Mouse (Mus musculus): Measurements from ENCODE around the gene Slc23a2. TPM values are rescaled to one million over a fixed set of nuclear protein-coding genes. Genes with fewer than 3 reads are reported as not detected.

Slc23a2 gene
- polyA plus RNA-seq, 1 experiment from 2014 or later: 10.0 TPM

DNA sequence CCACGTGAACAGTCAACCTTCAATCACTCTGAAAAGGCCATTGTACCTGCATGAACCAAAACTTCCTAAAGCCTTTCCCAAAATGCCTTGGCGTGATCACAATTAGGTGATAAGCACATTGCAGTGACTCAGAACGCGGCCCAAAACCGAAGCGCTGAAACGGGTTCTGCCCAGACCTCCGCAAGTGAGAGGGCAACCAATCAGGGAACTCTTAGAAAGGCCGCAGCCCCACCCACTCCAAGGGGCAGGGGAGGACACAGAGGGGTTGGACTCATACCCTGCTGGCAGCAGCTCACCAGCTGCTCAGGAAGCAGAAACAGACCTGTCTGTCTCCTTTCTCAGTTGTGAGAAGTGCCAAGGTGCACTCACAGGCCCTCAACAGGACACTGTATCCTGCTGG is 13.6 kb downstream of the Slc23a2 start:
- ATAC-seq (ENCODE audit: insufficient read depth, low FRiP score, low read depth): peak; percentile 85; the same call in 1 of the 2 replicates
- peak overlapping the region; percentile 16; the same call in 1 of the 2 replicates for H3K4me3 ChIP-seq (replicated peaks)
- peaks cover 10% of the 10 kb centered on the region; the same call in 1 of the 2 replicates for H3K4me1 ChIP-seq
- H3K9ac ChIP-seq: no peak overlapping the region
- H3K36me3 ChIP-seq: no peaks in the 10 kb centered on the region
- WGBS: 12% methylated on average over 9 of the region's 9 CpGs
- H3K27me3 ChIP-seq (replicated peaks): no peaks in the 10 kb centered on the region
- no peaks in the 10 kb centered on the region for H3K9me3 ChIP-seq
- H3K27ac ChIP-seq: no peak overlapping the region
- peak overlapping the region; percentile 30 for H3K4me2 ChIP-seq

DNA sequence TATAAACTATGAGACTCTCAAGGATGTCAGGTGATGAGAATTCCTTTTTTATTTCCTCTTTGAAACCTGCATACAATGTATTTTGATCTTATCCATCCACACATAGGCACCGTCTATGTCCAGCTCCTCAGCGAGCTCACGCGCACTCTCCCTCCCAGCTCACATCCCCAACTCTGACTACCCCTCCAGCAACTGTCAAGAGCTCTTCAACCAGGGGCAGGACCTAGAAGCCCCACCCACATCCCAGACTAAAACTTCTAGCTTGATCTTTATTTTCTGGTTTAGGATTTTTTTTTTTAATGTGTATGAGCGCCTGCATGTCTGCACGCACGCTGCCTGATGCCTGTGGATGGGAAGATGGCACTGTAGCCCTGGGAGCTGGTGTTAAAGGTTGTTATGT is 14.9 kb downstream of the Slc23a2 start:
- WGBS: 91% methylated on average over 7 of the region's 7 CpGs
- H3K36me3 ChIP-seq: no peaks in the 10 kb centered on the region
- H3K4me1 ChIP-seq: peaks cover 10% of the 10 kb centered on the region; the same call in 1 of the 2 replicates
- H3K9ac ChIP-seq: no peak overlapping the region
- H3K4me2 ChIP-seq: no peak overlapping the region
- no peak for ATAC-seq (ENCODE audit: insufficient read depth, low FRiP score, low read depth)
- no peaks in the 10 kb centered on the region for H3K27me3 ChIP-seq (replicated peaks)
- H3K4me3 ChIP-seq (replicated peaks): no peak overlapping the region
- no peaks in the 10 kb centered on the region for H3K9me3 ChIP-seq
- no peak overlapping the region for H3K27ac ChIP-seq

DNA sequence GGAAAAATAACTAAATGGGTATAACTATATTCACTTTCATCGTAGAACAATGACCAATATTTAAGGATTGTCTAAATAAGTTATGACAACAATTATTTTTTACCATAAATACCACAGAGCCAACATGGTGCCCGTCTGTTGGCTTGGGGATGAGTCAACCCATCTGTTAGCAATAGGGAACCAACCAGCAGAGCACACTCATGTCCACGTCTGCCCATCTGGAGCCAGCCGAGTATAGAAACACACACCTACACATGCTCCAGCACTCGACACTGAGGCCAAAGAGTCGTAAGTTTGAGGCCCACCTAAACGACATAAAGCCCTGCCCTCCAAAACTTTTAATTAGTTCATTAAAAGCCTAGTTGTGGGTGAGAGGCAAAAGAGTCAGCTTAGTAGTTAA is 15.7 kb downstream of the Slc23a2 start:
- no peaks in the 10 kb centered on the region for H3K9me3 ChIP-seq
- H3K27me3 ChIP-seq (replicated peaks): no peaks in the 10 kb centered on the region
- peaks cover 9% of the 10 kb centered on the region; the same call in 1 of the 2 replicates for H3K4me1 ChIP-seq
- no peaks in the 10 kb centered on the region for H3K36me3 ChIP-seq
- no peak overlapping the region for H3K9ac ChIP-seq
- no peak overlapping the region for H3K4me2 ChIP-seq
- WGBS: 88% methylated on average over 7 of the region's 7 CpGs
- H3K27ac ChIP-seq: no peak overlapping the region
- no peak for ATAC-seq (ENCODE audit: insufficient read depth, low FRiP score, low read depth)
- no peak overlapping the region for H3K4me3 ChIP-seq (replicated peaks)

DNA sequence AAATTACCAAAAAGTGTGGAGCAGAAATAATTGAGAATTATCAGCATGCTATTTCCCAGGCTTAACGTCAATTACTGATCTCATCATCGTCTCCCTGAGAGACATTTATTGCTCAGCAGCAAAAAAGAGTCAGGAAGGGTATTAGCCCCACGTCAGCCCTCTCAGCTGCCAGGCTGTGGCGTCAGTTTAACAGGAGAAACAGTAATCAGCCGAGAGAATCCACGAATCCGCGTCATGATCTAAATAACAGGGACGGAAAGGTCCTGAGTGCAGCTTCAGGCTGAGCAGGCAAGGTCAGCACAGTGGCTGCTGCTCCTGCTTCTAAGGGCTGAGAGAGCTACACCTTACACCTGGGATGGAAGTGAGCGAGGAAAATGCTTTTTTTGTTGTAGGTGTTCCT is 17.0 kb downstream of the Slc23a2 start:
- Histone ChIP-seq H3K4me3 (replicated peaks) (no peak overlapping the region), H3K27ac (no peak overlapping the region), H3K4me2 (no peak overlapping the region), H3K27me3 (replicated peaks) (no peaks in the 10 kb centered on the region), H3K4me1 (peaks cover 6% of the 10 kb centered on the region; the same call in 1 of the 2 replicates), H3K9ac (no peak overlapping the region), H3K9me3 (no peaks in the 10 kb centered on the region), H3K36me3 (no peaks in the 10 kb centered on the region)
- ATAC-seq (ENCODE audit: insufficient read depth, low FRiP score, low read depth): no peak
- 49% methylated on average over 10 of the region's 10 CpGs for WGBS

DNA sequence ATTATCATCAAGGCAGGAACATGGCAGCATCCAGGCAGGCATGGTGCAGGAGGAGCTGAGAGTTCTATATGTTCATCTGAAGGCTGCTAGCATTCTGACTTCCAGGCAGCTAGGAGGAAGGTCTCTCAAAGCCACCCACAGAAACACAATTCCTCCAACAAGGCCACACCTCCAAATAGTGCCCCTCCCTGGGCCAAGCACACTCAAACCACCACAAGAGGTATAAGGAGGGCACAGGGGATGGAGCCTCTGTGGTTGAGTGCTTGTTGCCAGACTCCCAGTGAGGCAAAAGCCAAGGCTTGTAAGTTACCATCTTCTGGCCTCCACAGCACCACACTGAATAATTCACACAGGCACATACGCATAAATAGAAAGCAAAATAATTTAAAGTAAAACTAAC is 18.6 kb downstream of the Slc23a2 start:
- Histone ChIP-seq H3K9ac (no peak overlapping the region), H3K4me2 (no peak overlapping the region), H3K4me1 (peaks cover 2% of the 10 kb centered on the region; the same call in 1 of the 2 replicates), H3K36me3 (no peaks in the 10 kb centered on the region), H3K9me3 (no peaks in the 10 kb centered on the region), H3K4me3 (replicated peaks) (no peak overlapping the region), H3K27ac (no peak overlapping the region), H3K27me3 (replicated peaks) (no peaks in the 10 kb centered on the region)
- WGBS: 100% methylated on average over 1 of the region's 1 CpGs
- no peak for ATAC-seq (ENCODE audit: insufficient read depth, low FRiP score, low read depth)

DNA sequence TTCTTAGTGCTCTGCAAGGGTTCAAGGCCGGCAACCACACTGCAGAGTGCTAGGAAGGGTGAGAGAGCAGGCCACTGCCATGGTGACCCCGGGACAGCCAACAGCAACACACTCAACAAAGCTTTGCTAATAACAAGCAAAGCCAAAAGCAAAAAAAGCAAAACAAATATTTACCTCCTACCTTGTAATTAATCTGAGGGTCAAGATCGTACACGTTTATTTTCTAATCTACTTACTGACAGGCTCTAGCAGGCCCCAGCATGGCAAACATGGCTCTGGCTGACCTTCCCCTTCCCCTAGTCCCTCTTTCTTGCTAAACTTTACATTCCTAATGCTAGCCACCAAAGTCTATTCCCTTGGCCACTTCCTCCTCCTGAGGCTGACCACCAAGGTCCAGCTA is 21.8 kb downstream of the Slc23a2 start:
- no peak overlapping the region for H3K27ac ChIP-seq

DNA sequence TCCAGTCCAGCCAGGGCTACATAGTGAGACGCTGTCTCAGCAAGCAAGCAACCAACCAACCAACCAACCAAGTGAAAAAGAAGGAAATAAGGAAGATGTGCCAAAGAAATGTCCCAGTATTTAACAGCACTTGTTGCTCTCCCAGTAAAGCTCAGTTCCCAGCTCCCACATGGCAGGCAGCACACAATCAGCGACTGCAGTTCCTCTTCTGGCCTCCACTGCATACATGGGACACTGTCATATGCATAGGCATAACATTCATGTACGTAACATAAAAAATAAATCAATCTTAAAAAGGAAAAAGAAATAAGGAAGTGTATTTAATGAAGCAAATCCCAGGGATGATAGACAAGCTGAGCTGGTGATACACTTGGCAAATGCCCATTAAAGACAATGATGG is 23.9 kb downstream of the Slc23a2 start:
- no peak overlapping the region for H3K4me2 ChIP-seq
- H3K27me3 ChIP-seq (replicated peaks): no peaks in the 10 kb centered on the region
- H3K4me3 ChIP-seq (replicated peaks): no peak overlapping the region
- H3K27ac ChIP-seq: no peak overlapping the region
- 86% methylated on average over 3 of the region's 3 CpGs for WGBS
- no peaks in the 10 kb centered on the region for H3K36me3 ChIP-seq
- H3K9me3 ChIP-seq: no peaks in the 10 kb centered on the region
- no peak overlapping the region for H3K9ac ChIP-seq
- H3K4me1 ChIP-seq: no peaks in the 10 kb centered on the region
- ATAC-seq (ENCODE audit: insufficient read depth, low FRiP score, low read depth): no peak

More for the DNA sequence above, 21.8 kb downstream of the Slc23a2 start:
- Histone ChIP-seq H3K9me3 (no peaks in the 10 kb centered on the region), H3K9ac (no peak overlapping the region), H3K4me1 (no peaks in the 10 kb centered on the region), H3K4me3 (replicated peaks) (no peak overlapping the region), H3K4me2 (no peak overlapping the region), H3K27me3 (replicated peaks) (no peaks in the 10 kb centered on the region), H3K36me3 (no peaks in the 10 kb centered on the region)
- 72% methylated on average over 4 of the region's 4 CpGs for WGBS
- no peak for ATAC-seq (ENCODE audit: insufficient read depth, low FRiP score, low read depth)

DNA sequence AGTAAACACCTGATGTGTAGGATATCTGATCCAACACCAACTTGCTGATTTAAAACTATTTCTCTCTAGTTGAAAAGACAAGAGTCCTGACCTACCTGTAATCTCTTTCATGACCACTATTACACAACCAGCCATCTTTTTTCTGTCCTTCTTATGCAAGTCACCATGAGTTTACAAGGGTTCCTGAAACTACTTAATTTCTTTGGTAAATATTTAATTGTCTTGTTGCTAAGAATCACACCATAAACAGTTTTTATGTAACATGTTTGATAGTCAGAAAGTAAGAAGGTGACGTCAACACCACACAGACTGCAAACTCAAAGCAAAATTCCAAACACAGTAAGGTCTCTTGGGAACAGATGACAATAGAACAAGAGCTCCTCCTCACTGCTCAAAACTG is 26.3 kb downstream of the Slc23a2 start:
- no peaks in the 10 kb centered on the region for H3K36me3 ChIP-seq
- no peak overlapping the region for H3K9ac ChIP-seq
- H3K27ac ChIP-seq: no peak overlapping the region
- no peaks in the 10 kb centered on the region for H3K9me3 ChIP-seq
- H3K4me2 ChIP-seq: no peak overlapping the region
- ATAC-seq (ENCODE audit: insufficient read depth, low FRiP score, low read depth): no peak
- no peak overlapping the region for H3K4me3 ChIP-seq (replicated peaks)
- WGBS: 79% methylated on average over 1 of the region's 1 CpGs
- H3K4me1 ChIP-seq: no peaks in the 10 kb centered on the region; the same call in 1 of the 2 replicates
- no peaks in the 10 kb centered on the region for H3K27me3 ChIP-seq (replicated peaks)

DNA sequence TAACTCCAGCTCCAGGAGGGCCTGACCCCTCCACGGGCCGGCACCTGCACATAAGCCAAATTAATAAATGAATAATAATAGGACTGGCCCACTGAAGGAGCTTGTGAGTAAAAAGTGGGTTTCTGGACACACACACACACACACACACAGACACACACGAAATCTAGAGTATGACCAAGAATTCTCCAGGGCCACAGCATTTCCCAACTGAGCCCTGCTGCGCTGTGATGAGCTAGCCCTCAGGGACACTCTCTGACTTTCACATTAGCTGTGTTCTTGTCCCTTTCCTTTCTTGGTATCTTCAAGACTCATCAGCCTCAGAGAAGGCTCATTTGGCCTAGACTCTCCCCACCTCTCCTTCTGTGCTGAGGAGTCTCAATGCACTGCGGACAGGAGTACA is 29.0 kb downstream of the Slc23a2 start:
- H3K4me3 ChIP-seq (replicated peaks): no peak overlapping the region
- no peaks in the 10 kb centered on the region; the same call in 1 of the 2 replicates for H3K4me1 ChIP-seq
- no peaks in the 10 kb centered on the region for H3K27me3 ChIP-seq (replicated peaks)
- H3K27ac ChIP-seq: no peak overlapping the region
- H3K4me2 ChIP-seq: no peak overlapping the region
- ATAC-seq (ENCODE audit: insufficient read depth, low FRiP score, low read depth): no peak
- no peak overlapping the region for H3K9ac ChIP-seq
- no peaks in the 10 kb centered on the region for H3K36me3 ChIP-seq
- 91% methylated on average over 5 of the region's 5 CpGs for WGBS
- no peaks in the 10 kb centered on the region for H3K9me3 ChIP-seq

DNA sequence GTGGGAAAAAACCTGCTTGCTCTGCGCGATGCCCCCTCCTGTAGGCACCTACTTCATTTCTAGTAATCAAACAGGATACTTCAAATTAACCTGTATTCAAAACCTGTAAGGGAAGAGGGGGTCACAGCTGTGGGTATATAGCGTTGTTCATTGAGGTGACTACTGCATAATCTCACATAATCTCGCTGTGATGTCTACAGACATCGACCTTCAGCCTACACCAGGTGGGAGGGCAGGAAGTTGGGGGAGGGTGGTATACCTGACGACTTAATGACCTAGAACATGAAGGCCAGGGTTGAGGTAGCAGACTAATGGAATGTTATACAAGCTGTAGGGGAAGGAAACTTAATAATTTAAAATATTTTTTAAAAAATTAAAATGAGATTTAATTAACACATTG is 29.6 kb downstream of the Slc23a2 start:
- H3K27me3 ChIP-seq (replicated peaks): no peaks in the 10 kb centered on the region
- WGBS: 66% methylated on average over 6 of the region's 6 CpGs
- ATAC-seq (ENCODE audit: insufficient read depth, low FRiP score, low read depth): no peak
- no peak overlapping the region for H3K9ac ChIP-seq
- H3K4me3 ChIP-seq (replicated peaks): no peak overlapping the region
- no peaks in the 10 kb centered on the region for H3K36me3 ChIP-seq
- H3K4me1 ChIP-seq: no peaks in the 10 kb centered on the region; the same call in 1 of the 2 replicates
- H3K4me2 ChIP-seq: no peak overlapping the region
- no peaks in the 10 kb centered on the region for H3K9me3 ChIP-seq
- H3K27ac ChIP-seq: no peak overlapping the region

DNA sequence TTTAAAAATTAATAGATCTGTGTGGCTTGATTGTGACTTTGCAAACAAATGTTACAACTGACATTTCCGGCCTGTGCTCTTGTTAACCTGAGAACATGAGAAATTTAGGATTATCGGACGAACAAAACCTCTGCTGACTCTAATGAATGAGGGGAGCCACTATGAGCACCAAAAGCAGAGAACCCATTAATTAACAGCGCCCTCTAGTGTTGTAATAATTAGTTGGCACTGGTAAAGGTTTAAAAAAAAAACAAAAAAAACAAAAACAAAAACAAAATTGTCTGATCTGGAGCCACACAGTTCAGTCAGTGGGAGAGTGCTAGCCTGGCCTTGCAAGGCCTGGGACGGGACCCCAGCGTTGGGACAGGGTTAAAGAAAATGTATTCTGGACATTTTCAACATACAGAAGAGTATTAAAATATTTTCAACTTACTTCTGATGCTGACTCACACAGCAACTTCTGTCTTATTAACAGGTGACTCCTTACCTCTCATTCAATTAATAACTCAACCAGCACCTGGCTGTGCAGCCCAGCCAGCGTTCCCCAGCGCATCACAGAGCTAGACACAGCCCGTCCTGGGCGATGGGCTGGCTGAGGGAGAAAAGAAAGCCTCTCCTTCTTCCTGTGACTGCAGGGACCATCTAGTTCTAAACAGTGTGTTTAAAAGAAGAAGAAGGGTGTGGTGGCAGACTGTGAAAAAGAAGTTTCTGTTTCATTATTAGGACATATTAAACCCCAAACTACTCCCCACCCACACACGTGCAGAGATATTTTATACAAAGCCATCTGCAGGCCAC is 30.7 kb downstream of the Slc23a2 start:
- Histone ChIP-seq H3K9me3 (no peaks in the 10 kb centered on the region), H3K27ac (0 out of 2 replicates have a peak overlapping the region, but pooled peaks have one; percentile 1), H3K4me3 (replicated peaks) (no peak overlapping the region), H3K4me2 (no peak overlapping the region), H3K36me3 (no peaks in the 10 kb centered on the region), H3K9ac (no peak overlapping the region), H3K27me3 (replicated peaks) (no peaks in the 10 kb centered on the region), H3K4me1 (no peaks in the 10 kb centered on the region; the same call in 1 of the 2 replicates)
- 48% methylated on average over 11 of the region's 11 CpGs for WGBS
- ATAC-seq (ENCODE audit: insufficient read depth, low FRiP score, low read depth): no peak

DNA sequence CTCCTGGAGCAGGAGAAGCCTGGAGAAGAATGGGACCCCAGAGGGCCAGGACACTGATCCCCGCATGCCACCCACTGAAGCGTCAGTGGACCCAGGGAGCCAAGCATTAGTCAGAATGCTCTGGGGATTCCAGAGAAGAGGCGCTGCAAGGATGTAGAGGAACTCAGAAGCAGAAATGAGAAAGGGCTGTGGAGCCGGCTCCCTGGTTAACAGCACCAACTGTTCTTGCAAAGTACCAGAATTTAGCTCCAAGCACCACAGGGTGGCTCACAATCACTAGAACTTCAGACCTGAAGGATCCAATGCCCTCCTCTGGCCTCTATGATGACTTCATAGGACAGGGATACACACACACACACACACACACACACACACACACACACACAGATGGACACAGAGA is 32.6 kb downstream of the Slc23a2 start:
- no peak for ATAC-seq (ENCODE audit: insufficient read depth, low FRiP score, low read depth)

More for the DNA sequence above, 32.6 kb downstream of the Slc23a2 start:
- no peak overlapping the region for H3K4me3 ChIP-seq (replicated peaks)
- H3K36me3 ChIP-seq: 0 out of 2 replicates have a peak, but pooled peaks cover 3% of the 10 kb centered on the region
- H3K9me3 ChIP-seq: no peaks in the 10 kb centered on the region
- H3K4me2 ChIP-seq: no peak overlapping the region
- no peaks in the 10 kb centered on the region; the same call in 1 of the 2 replicates for H3K4me1 ChIP-seq
- no peaks in the 10 kb centered on the region for H3K27me3 ChIP-seq (replicated peaks)
- H3K27ac ChIP-seq: no peak overlapping the region
- no peak overlapping the region for H3K9ac ChIP-seq
- WGBS: 84% methylated on average over 4 of the region's 4 CpGs

Measured in stomach, embryonic 15.5 days (tissue).